Mouse (Mus musculus): Measurements from ENCODE around the gene Mov10l1.

Gene Mov10l1

DNA sequence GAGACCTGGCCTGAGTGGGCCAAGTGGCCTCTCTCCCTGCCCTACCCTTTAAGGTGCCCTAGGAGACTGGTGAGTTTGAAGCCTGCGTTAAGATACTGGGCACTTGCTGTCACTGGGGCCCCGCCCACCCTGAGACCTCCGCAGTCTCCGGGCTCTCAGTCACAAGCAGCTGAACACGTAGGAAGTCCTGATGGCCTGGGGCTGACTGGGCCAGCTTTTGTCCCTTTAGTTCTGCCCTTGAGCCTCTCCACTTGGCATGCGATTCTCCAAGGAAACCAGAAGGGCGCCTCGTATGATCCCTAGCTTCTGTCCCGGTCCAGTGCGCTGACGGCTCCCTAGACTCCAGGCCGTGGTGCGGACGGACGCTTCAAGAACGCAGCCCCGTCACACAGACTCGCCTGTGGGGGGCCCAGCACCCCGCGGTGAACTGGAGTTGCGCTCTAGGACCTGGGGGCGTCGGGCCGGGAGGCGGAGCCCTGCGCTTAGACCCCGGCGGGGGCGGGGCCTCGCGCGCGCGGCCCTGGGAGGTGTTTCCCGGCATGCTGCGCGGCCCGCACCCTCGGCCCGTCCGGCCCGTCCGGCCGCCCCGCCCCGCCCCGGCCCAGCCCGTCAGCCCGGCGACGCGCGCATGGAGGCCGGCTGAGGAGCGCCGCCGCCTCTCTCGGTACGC, 92.9 kb downstream of the Mov10l1 start:
- peak; percentile 95 for DNase-seq

DNA sequence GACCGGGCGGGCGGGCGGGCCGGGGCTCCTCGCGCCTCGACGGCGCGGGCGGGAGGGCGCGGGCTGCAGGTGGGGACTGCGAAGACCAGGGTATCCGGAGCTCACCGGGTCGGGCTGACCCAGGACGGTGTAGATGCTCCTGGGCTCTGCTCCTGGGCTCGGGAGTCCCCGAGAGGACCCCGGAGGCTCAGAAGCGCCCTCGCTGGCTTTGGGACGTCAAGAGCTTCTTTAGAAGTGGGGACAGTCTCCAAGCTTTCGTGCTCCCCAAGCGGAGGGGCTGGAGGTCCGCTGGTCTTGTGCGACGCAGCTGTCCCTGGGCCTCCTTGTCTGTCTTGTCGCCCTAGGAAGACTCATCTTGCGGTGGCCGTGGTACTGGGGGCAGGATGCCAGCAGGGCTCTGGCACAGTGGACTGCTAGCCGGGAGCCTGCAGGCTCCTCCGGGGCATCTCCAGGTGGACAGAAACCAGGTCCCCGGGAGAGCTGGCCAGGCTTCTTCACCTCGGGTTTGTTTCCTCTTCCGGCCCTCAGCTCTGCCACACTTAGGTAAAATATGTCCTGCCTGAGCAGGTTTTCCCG, 93.5 kb downstream of the Mov10l1 start:
- peak; percentile 78 to 84 for DNase-seq

DNA sequence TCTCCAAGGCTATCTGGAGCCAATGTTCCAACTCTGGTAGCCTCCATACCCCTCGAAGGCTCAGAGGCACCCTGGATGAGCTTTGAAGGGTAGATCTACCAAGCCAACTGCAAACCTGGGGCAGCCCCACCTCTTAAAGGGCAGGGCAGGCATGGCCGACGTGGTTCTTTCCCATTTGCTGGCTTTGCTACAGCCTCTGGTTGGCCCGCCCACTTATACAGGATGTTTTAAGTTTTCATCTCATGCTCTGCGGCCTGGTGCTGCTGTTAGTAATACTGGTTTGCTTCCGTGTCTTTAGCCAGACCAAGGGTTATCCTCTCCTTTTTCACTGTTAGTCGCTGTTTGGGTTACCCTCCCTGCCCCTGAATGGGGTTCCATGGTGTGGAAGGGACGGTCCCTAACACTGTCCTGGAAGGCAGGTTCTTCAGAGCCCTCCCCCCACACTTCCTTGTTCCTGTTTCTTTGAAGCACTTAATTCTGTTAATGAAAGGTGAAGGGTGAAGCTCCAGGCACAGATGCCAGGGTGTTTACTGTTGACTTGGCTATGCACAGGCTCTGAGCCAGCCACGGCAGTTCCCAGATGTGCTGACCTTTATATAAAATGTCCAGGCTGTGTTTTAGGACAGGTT, 95.6 kb downstream of the Mov10l1 start:
- no peak for DNase-seq

DNA sequence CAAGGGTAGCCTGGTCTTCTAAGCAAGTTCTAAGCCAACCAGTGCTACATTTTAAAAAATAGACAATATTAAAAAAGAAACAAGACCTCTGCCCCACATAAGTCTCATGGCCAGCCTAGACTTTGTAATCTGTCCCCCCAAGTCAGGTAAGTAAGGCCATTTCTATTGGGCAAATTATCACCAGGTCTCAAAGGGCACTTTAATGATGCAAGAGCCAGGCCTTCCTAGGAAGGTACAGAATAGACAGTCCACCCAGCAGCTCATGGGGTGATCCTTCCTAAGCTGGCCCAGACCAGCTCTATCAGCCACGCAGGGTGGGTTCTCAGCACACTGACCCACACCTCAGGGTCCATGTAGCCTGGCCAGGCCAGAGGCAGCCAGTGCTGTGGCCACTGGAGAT, 101.2 kb downstream of the Mov10l1 start:
- no peak for DNase-seq

DNA sequence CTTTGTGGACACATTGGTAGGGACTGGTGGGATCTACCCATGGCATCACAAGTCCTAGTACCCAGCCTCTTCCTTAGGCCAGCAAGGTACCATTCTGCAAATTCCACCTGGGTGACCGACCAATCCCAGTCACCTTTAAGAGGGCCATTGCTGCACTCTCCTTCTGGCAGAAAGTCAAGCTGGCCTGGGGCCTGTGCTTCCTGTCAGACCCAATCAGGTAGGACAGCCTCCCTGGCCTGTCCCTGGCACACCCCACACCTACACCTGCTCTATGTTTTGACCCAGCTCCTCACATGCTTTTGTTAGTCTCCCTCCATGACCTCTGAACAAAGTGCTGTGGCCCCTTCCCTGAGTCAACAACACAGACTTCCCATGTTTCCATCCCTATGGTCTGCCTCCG, 102.1 kb downstream of the Mov10l1 start:
- no peak for DNase-seq

DNA sequence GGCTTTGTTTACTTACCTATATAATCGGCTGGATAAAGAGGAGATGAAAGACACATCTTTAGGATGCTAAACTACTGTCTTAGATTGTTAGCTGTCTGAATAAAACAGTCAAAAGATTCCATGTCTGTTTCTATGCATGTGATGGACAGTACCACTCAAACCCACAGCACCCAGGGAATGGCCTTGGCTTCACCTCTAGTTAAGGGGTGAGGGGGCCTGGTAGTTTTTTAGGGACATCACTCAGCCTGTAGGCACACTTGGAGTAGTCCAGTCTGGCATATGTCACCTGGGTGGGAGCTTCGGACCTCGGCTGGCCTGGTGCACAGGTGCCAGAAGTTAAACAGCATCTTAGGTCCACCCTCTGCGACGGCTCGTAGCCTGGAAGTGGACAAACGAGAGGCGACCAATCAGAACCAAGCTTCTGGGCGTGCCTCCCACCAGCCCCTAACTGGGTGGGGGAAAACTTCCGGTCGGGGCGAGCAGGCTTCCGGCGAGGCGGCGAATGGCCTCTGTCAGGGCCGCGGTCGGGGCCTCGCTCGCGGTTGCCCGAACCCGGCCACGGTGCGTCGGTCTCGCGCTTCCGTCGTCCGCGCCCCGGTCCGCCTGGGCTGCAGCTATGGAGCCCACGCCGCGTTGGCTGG, 106.0 kb downstream of the Mov10l1 start, which contains the start of gene Selenoo:
Gene Selenoo (plus strand): TSS at position 478 of the 641 bp plus-strand sequence.
- peak; percentile 95 to 96 for DNase-seq

DNA sequence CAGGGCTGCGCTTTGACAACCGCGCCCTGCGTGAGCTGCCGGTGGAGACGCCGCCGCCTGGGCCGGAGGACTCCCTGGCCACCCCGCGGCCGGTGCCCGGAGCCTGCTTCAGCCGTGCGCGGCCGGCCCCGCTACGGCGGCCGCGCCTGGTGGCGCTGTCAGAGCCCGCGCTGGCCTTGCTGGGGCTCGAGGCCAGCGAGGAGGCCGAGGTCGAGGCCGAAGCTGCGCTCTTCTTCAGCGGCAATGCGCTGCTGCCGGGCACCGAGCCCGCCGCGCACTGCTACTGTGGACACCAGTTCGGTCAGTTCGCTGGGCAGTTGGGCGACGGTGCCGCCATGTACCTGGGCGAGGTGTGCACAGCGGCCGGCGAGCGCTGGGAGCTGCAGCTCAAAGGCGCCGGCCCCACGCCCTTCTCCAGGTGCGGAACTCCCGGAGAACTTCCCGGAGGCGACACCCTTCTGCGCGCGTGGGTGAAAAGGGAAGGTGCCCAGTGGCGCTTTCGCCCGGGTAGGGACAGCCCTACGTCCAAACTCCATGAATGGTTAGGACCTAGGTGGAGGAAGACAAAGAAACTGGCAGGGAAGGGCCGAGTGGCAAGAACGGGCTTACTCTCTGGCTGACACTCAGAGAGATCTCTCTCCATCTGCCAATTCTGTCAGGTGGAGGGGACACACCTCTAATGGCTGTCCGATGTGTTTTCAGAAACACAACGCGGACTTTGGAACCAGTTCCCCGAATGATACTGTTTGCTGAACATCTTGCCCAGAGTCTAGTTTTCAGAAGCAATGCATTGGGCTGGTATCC, 106.7 kb downstream of the Mov10l1 start:
- peak in 1 of 2 experiments; percentile 73 for DNase-seq

DNA sequence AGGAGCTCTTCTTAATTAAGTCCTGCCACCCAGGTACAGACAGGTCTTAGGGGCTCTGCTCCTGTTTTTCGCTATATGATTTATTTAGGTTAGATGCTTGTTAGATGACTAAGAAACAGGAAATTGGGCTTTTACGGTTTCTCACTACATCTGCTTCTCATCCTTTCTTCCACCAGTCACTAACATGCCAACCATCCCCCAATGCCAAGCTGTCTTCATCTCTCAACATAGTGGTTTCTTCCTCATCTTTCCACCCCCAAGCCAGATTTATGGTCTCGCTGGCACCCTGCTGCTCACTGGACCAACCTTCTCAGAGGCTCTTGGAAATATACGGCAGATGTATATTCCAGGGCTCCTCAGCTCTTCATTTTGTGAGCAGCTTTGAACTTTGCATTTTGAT, 108.0 kb downstream of the Mov10l1 start:
- DNase-seq: no peak

DNA sequence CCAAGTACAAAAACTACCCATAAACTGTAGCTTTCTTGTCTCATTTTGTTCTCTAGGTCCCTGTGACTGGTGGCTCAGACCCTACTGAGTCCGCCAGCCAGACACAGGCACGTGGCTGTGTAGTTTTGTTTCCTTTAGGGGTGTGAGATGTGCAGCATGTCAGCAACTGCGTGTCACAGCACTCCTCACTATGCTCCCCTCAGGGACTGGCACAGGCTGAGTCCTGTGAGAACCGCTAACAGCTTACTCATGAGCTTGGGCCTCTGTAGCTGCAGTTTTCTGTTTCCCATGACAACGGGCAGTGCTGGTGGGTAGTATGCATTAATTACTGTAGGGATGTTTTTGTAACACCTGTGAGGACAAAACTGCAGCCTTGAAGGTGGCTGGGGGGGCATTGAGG, 109.5 kb downstream of the Mov10l1 start:
- no peak for DNase-seq

DNA sequence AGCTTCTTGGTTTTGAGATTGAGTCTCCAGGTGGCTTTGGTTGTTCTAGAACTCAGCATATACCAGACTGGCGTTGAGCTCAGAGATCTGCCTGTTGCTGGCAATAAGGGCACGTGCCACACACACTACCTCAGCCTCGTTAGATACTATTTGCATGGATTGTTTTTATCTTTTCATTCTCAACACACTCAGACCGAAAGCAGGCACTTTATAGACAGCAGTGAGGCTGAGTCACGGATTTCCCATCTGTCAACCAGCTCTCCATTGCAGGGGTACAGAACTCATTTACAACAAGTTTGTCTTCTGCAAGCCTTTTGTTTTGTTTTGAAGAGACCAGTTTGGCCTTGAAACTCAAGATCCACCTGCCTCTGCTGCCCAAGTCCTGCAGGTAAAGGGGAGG, 114.7 kb downstream of the Mov10l1 start:
- DNase-seq: no peak

DNA sequence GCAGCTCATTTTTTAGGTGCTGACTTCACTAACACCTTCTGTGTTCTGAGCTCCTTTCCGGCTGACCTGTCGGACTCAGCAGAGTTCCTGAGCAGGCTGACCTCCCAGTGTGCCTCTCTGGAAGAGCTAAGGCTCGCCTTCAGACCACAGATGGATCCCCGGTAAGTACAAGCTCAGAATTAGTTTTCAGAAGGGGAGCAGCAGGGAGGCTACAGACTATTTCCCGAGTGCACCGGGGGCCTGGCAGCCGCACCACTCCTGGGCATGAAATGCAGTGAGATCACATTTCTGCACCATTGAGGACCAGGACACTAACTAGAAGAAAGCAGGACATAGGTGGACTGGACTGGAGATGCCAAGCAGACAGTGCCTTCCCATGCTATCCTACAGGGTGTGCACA, 115.9 kb downstream of the Mov10l1 start:
- DNase-seq: peak in 1 of 2 experiments; percentile 43

DNA sequence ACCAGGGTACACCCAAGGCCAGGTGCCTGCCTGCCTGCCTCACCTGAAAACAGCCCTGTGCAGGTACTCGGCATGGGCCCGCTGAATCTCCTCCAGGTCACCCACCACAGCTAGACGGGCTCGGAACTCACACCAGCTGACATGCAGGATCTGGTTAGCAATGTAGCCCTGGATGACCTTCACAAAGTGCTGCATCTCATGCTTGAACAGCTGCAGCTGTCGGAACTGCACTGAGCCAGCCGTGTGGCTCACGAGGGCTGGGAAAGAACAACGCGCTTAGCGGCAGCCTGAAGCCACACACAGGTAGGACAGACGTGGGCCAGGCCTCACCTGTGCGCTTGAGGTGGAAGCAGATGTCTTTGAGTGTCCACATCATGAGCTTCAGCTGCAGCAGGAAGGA, 118.1 kb downstream of the Mov10l1 start:
- no peak for DNase-seq

DNA sequence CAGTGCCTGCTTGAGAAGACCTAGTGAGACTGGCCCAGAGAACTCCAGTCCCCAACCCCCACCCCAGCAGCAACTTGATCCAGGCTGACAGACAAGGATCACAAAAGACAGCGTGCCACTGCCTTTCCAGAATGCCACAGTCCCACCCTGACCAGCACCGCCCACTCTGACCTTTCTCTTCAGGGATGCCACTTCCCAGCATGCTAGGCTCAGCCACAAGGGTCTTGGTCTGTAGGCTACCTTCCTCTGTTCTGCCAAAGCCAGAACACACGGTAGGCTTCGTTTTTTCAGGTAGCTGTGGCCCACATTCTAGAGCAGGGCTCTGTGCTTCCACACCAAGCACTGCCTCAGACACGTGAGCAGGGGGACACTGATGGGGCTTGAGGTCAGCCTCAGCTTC, 119.9 kb downstream of the Mov10l1 start:
- no peak for DNase-seq

DNA sequence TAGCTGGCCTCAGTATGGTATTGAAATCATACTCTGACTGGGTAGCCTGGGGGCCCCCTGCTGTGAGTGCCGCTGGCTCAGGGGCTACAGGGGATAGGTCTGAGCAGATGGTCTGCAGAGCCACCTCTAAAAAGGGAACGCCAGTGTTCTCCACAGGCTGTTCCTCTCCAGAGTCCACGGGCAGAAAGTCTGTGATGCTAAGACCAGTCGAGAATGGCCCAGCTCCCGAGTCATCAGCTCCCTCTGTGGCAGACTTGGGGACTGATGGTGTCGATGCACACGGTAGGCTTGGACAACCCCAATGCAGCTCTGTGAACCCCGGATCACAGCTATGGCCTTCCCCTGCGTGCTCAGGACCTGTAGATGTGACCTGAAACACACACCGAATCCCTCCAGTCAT, 121.2 kb downstream of the Mov10l1 start:
- DNase-seq: peak; percentile 67 to 69

DNA sequence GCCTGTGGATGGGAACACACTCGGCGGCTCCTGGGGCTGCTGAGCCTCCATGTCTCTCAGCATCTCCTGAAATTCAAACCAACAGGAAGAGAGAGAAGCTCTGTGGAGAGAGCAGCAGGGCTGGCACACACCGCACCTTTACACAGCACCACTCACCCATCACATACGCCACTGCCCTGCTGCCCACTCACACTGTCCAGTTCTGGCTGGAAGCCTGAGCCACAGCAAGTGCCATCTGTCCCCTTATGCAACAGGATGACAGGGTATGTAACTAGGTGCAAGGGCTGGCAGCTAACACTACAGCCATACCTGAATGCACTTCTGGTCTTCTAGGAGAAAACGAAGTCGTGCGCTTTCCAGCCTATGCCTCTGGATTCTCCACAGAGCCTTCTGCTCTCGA, 121.7 kb downstream of the Mov10l1 start:
- DNase-seq: peak; percentile 92 to 93
